Mouse (Mus musculus) G1E (cell line): ENCODE results near the gene Cd3eap. TPM values are rescaled to one million over a fixed set of nuclear protein-coding genes. Genes with fewer than 3 reads are reported as not detected.

Experiments
- ATAC-seq: 2 replicates; pipeline ENCODE4 v1.8.0; 2016; ENCODE audit warnings: mild to moderate bottlenecking; ENCODE audit not compliant: insufficient number of reproducible peaks, poor library complexity, low FRiP score, severe bottlenecking; ENCODE audit errors: extremely low read depth
- DNase-seq: peaks from one replicate; pipeline ENCODE4 v3.0.0; 2012; ENCODE audit warnings: low spot score
- H3K27me3 ChIP-seq: 2 replicates; pipeline ENCODE4 v1.6.1; 2012; ENCODE audit warnings: mild to moderate bottlenecking, low read length, inconsistent platforms; ENCODE audit not compliant: insufficient read depth
- H3K36me3 ChIP-seq: replicated peaks from 2 replicates; pipeline ENCODE3; 2012; ENCODE audit warnings: mild to moderate bottlenecking, inconsistent platforms
- H3K4me1 ChIP-seq: 2 replicates; pipeline ENCODE4 v1.6.1; 2012; ENCODE audit warnings: low read depth, low read length, inconsistent platforms, mixed read lengths; ENCODE audit not compliant: insufficient read depth
- H3K4me3 ChIP-seq: 2 replicates; pipeline ENCODE4 v1.5.1; 2012; ENCODE audit warnings: low read depth, mild to moderate bottlenecking, inconsistent platforms, low read length, moderate library complexity, mixed read lengths
- H3K9me3 ChIP-seq: replicated peaks from 2 replicates; pipeline ENCODE4 v1.6.1; 2012; ENCODE audit warnings: inconsistent platforms
- CTCF ChIP-seq: IDR thresholded peaks from 2 replicates; pipeline ENCODE4 v1.5.1; 2012; ENCODE audit warnings: low read depth, low read length, inconsistent platforms, mixed read lengths
- GATA1 ChIP-seq: IDR thresholded peaks from 2 replicates; pipeline ENCODE4 v1.6.1; 2012; ENCODE audit warnings: borderline replicate concordance, low read length, inconsistent platforms, mixed read lengths
- GATA2 ChIP-seq: IDR thresholded peaks from 2 replicates; pipeline ENCODE4 v1.6.1; 2012; ENCODE audit warnings: low read depth, low read length, inconsistent platforms, borderline replicate concordance
- POLR2AphosphoS5 ChIP-seq: IDR thresholded peaks from 2 replicates; pipeline ENCODE4 v1.6.1; 2012; ENCODE audit warnings: low read depth, low read length, inconsistent platforms; ENCODE audit not compliant: insufficient replicate concordance
- TAL1 ChIP-seq: conservative IDR thresholded peaks from 2 replicates; pipeline ENCODE4 v1.6.1; 2012; ENCODE audit warnings: low read depth, low read length, inconsistent platforms, mixed read lengths
- polyA plus RNA-seq: library from polyadenylated mRNA; stranded (reverse); fragments of >175 nt; gene quantifications from 2 replicates; pipeline ENCODE4 v1.2.3, GENCODE M21; 2012
- total RNA-seq, 2 experiments: library from RNA; stranded (forward) in 1 of 2; stranded (reverse) in 1 of 2; fragments of 200-1000 nt in 1 of 2; fragments of >200 nt in 1 of 2; fragmentation: Nextera tagmentation in 1 of 2; gene quantifications; 2 replicates each; pipeline ENCODE4 v1.2.3; 2014 to 2017

Gene Cd3eap
- total and polyA plus RNA-seq, 3 experiments: 9.3 to 57.8 (median 22.3) TPM

GRCm38 (mm10) chr7:19311991-19312390, 47.3 kb downstream of the Cd3eap start:
- no peak overlapping the region for H3K4me3 ChIP-seq

GRCm38 (mm10) chr7:19309884-19310641, 49.2 kb downstream of the Cd3eap start, which contains the start of gene Fosb:
Fosb (minus strand) TSS chr7:19310051.
- H3K27me3 ChIP-seq: peaks cover 41% of the 10 kb centered on the region
- DNase-seq: peak; percentile 80
- peaks cover 36% of the 10 kb centered on the region for H3K4me1 ChIP-seq
- TF ChIP-seq POLR2AphosphoS5 (no peak), TAL1 (no peak), GATA2 (no peak), CTCF (no peak), GATA1 (no peak)
- peak; percentile 50; the same call in 1 of the 2 replicates for ATAC-seq
- no peaks in the 10 kb centered on the region for H3K9me3 ChIP-seq
- no peaks in the 10 kb centered on the region for H3K36me3 ChIP-seq
- peak within 1 kb of the TSS; percentile 73 for H3K4me3 ChIP-seq

More at GRCm38 (mm10) chr7:19311991-19312390, 47.3 kb downstream of the Cd3eap start:
- Histone ChIP-seq H3K9me3 (no peaks in the 10 kb centered on the region), H3K36me3 (no peaks in the 10 kb centered on the region), H3K4me1 (peaks cover 45% of the 10 kb centered on the region), H3K27me3 (peaks cover 48% of the 10 kb centered on the region)
- ATAC-seq (no peak), DNase-seq (no peak)
- TF ChIP-seq GATA2: no peak
- no peak for TF ChIP-seq POLR2AphosphoS5
- no peak for TF ChIP-seq CTCF
- no peak for TF ChIP-seq GATA1
- TF ChIP-seq TAL1: no peak

GRCm38 (mm10) chr7:19309278-19309883, 49.9 kb downstream of the Cd3eap start:
- Histone ChIP-seq H3K9me3 (no peaks in the 10 kb centered on the region), H3K4me3 (peak overlapping the region; percentile 73), H3K4me1 (peaks cover 40% of the 10 kb centered on the region), H3K36me3 (no peaks in the 10 kb centered on the region), H3K27me3 (peaks cover 42% of the 10 kb centered on the region)
- no peak for TF ChIP-seq CTCF
- ATAC-seq (no peak), DNase-seq (no peak)

- Histone ChIP-seq H3K9me3 (no peaks in the 10 kb centered on the region), H3K4me3 (peak overlapping the region; percentile 73), H3K4me1 (peaks cover 47% of the 10 kb centered on the region), H3K27me3 (peaks cover 39% of the 10 kb centered on the region), H3K36me3 (no peaks in the 10 kb centered on the region)
- TF ChIP-seq GATA2 (no peak), GATA1 (no peak), POLR2AphosphoS5 (no peak), TAL1 (no peak), CTCF (no peak)
- DNase-seq: peak; percentile 95
- peak; percentile 85 for ATAC-seq
Measured at GRCm38 (mm10) chr7:19308454-19309277, 50.6 kb downstream of the Cd3eap start.

GRCm38 (mm10) chr7:19307739-19308453, 51.4 kb downstream of the Cd3eap start:
- peak; percentile 59 for ATAC-seq
- peaks cover 32% of the 10 kb centered on the region for H3K27me3 ChIP-seq

More at GRCm38 (mm10) chr7:19307739-19308453, 51.4 kb downstream of the Cd3eap start:
- TF ChIP-seq GATA2: no peak
- no peak for TF ChIP-seq GATA1
- no peak for TF ChIP-seq POLR2AphosphoS5
- TF ChIP-seq CTCF: no peak
- TF ChIP-seq TAL1: no peak
- Histone ChIP-seq H3K4me1 (peaks cover 46% of the 10 kb centered on the region), H3K4me3 (peak overlapping the region; percentile 73), H3K36me3 (no peaks in the 10 kb centered on the region), H3K9me3 (no peaks in the 10 kb centered on the region)
- peak; percentile 81 for DNase-seq
